In the genomic region with DNA sequence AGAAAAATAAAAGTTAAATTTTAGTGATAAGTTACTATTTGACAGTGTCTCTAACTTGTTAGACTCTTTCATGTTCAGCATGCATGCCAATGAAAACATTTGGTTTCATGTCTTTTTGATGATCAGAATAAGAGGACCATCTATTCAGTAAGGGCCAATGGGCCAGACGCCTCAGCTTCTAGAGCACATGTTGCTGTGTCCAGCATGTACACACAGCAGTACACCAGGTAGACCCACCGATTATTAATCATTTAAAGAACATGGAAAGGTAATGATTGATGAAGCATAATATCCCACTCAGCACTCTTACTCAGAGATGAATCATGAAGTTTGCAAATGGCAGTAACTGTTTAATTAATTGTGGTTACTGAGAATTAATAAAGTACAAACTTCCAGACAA, we compare ENCODE assay signal across 33 mouse cellular contexts. TPM values are rescaled to one million over a fixed set of nuclear protein-coding genes. Genes with fewer than 3 reads are reported as not detected.
DNase-seq lines count a peak whose midpoint lies in the region; ATAC-seq and TF ChIP-seq lines count a peak whose summit lies in the region.
"Had no signal": no experiment of that assay in that cellular context is flagged by ENCODE, and none has a peak within 500 bp of the region (broad histone marks: within the 10 kb centered on the region; RNA-seq: fewer than 3 reads in every experiment).

No protein-coding gene starts in this region.

- no peaks in the 10 kb centered on the region for H3K36me3 ChIP-seq in kidney, adult 2 months (ENCODE audit: control insufficient read depth, insufficient read depth, low read length)
- no peaks in the 10 kb centered on the region for H3K36me3 ChIP-seq in kidney, postnatal 0 days (ENCODE audit: insufficient read depth, low read length)
- H3K36me3 ChIP-seq: embryonic facial prominence, embryonic 10.5 days; embryonic facial prominence, embryonic 13.5 days; forebrain, embryonic 12.5 days; forebrain, embryonic 15.5 days; hindbrain, embryonic 10.5 days had no signal

- H3K4me2 ChIP-seq in kidney, postnatal 0 days (ENCODE audit: low read length) = no peak overlapping the region
- H3K4me2 ChIP-seq: embryonic facial prominence, embryonic 13.5 days; forebrain, embryonic 12.5 days; forebrain, embryonic 15.5 days; heart, embryonic 11.5 days; hindbrain, embryonic 14.5 days had no signal

- no peaks in the 10 kb centered on the region for H3K27me3 ChIP-seq in kidney, adult 2 months (replicated peaks; ENCODE audit: control insufficient read depth, insufficient read depth, low read length)
- no peaks in the 10 kb centered on the region for H3K27me3 ChIP-seq in kidney, postnatal 0 days (ENCODE audit: insufficient read depth, low read length)
- H3K27me3 ChIP-seq: forebrain, embryonic 12.5 days; forebrain, embryonic 15.5 days had no signal

- TF ChIP-seq POLR2A in kidney, adult 2 months (IDR thresholded peaks at IDR 0.05; ENCODE audit: low read depth, low read length) = no peak

- H3K4me1 ChIP-seq in kidney, adult 2 months (ENCODE audit: control insufficient read depth, insufficient read depth, low read length) = peaks cover 7% of the 10 kb centered on the region; the same call in 1 of the 2 replicates
- no peaks in the 10 kb centered on the region for H3K4me1 ChIP-seq in kidney, postnatal 0 days (replicated peaks; ENCODE audit: insufficient read depth, low read length)

- peak; percentile 64 for ATAC-seq in kidney, postnatal 0 days (replicated peaks; ENCODE audit: low FRiP score, low read depth)
- ATAC-seq: activated CD4-positive, CD25-positive, alpha-beta regulatory T cell, adult 4 months; CD4-positive, CD25-positive, alpha-beta regulatory T cell, adult 4 months; forebrain, embryonic 15.5 days; hindbrain, postnatal 0 days; inflammation-experienced regulatory T-cells, adult 6 months had no signal

- no peaks in the 10 kb centered on the region for H3K9me3 ChIP-seq in kidney, postnatal 0 days (replicated peaks; ENCODE audit: low read length)
- H3K9me3 ChIP-seq: embryonic facial prominence, embryonic 10.5 days; embryonic facial prominence, embryonic 13.5 days; forebrain, embryonic 12.5 days; forebrain, embryonic 15.5 days; hindbrain, embryonic 10.5 days had no signal

- peak overlapping the region; percentile 69; the same call in 1 of the 2 replicates for H3K27ac ChIP-seq in kidney, adult 2 months (ENCODE audit: insufficient read depth, low read depth, low read length)
- no peak overlapping the region for H3K27ac ChIP-seq in kidney, postnatal 0 days
- H3K27ac ChIP-seq: embryonic facial prominence, embryonic 10.5 days; embryonic facial prominence, embryonic 13.5 days; forebrain, embryonic 12.5 days; forebrain, embryonic 15.5 days; gastrocnemius, adult 2 months; heart, adult 2 months; hindbrain, embryonic 10.5 days; hindbrain, embryonic 14.5 days; hindbrain, postnatal 0 days had no signal

- H3K4me3 ChIP-seq in kidney, adult 2 months (ENCODE audit: insufficient read depth, low read depth, low read length) = no peak overlapping the region
- no peak overlapping the region for H3K4me3 ChIP-seq in kidney, postnatal 0 days (replicated peaks; ENCODE audit: low read depth, low read length)
- H3K4me3 ChIP-seq: embryonic facial prominence, embryonic 10.5 days; embryonic facial prominence, embryonic 13.5 days; erythroblast, embryonic 14.5 days; forebrain, embryonic 12.5 days; forebrain, embryonic 15.5 days; gastrocnemius, adult 2 months; heart, adult 2 months; hindbrain, embryonic 10.5 days had no signal

- WGBS in kidney, adult 2 months = 44% methylated on average over 2 of the region's 2 CpGs
- 68% methylated on average over 2 of the region's 2 CpGs for WGBS in kidney, postnatal 0 days

- H3K9ac ChIP-seq in kidney, postnatal 0 days (ENCODE audit: low read depth, low read length) = no peak overlapping the region
- H3K9ac ChIP-seq: embryonic facial prominence, embryonic 13.5 days; forebrain, embryonic 12.5 days; forebrain, embryonic 15.5 days; hindbrain, embryonic 14.5 days had no signal

- no peak for TF ChIP-seq CTCF in kidney, adult 2 months (conservative IDR thresholded peaks at IDR 0.05; ENCODE audit: insufficient read depth, insufficient read length, low read depth, low read length)
- no peak for TF ChIP-seq CTCF in kidney, postnatal 0 days (IDR thresholded peaks at IDR 0.05; ENCODE audit: low read depth)

- peak; percentile 80 for DNase-seq in kidney, adult 2 months
- peak; percentile 51 to 58 for DNase-seq in kidney, adult 8-10 months
- DNase-seq in kidney, postnatal 0 days (ENCODE audit: low spot score) = no peak
- peak; percentile 36 to 42 for DNase-seq in kidney, postnatal 36 days
- DNase-seq in gastrocnemius, postnatal 10 days = no peak
- DNase-seq in heart, adult 9 months (ENCODE audit: low spot score in 2 of 2) = no peak
- no peak for DNase-seq in heart, postnatal 4 days
- DNase-seq: adrenal gland, adult 8-10 months; adrenal gland, postnatal 25 days; cerebellum, adult 11-12 months; cerebellum, adult 8-10 months; cerebellum, postnatal 10 days; cerebellum, postnatal 36 days; embryo, embryonic 11 days; gastrocnemius, adult 2 months; gastrocnemius, postnatal 36 days; heart, adult 2 months had no signal

RNA-seq across cellular contexts. Expression of gene Fut9, which starts 1.7 kb away (rescaled TPM):
- 31.1 and 35.3 TPM in 2 replicates for polyA plus RNA-seq in kidney, adult 2 months (2012; rRNA removed)
- 18.7 and 19.2 TPM in 2 replicates for polyA plus RNA-seq in kidney, postnatal 0 days (2015; fragmentation: Nextera tagmentation; extraction: Ambion mirVana)
- under 1 TPM; 0.07 to 0.18 TPM for total RNA-seq in gastrocnemius, postnatal 10 days (2021)
- total RNA-seq in heart, postnatal 4 days (2021) = not detected
- total RNA-seq: gastrocnemius, adult 2 months; gastrocnemius, postnatal 36 days; granulocyte monocyte progenitor cell, adult 5-6 weeks; heart, adult 2 months; heart, postnatal 25 days; MEL had no signal
- polyA plus RNA-seq: CD4-positive, CD25-positive, alpha-beta regulatory T cell, adult 4 months; erythroblast, embryonic 14.5 days; heart, postnatal 0 days; inflammation-experienced regulatory T-cells, adult 6 months had no signal

Comparison
In these comparisons a context has a peak if more than half of its experiments do, and no peak if none do; other contexts are left out.
1. DNase-seq: peak in kidney, adult 2 months (single experiment), kidney, adult 8-10 months (2 of 2) and kidney, postnatal 36 days (2 of 2); none in kidney, postnatal 0 days (single experiment), gastrocnemius, postnatal 10 days (single experiment), heart, adult 9 months (0 of 2) and heart, postnatal 4 days (single experiment).